Mouse (Mus musculus) forebrain, embryonic 16.5 days (tissue): ENCODE measurements around the gene Cavin2. TPM values are rescaled to one million over a fixed set of nuclear protein-coding genes. Genes with fewer than 3 reads are reported as not detected.

Source experiments
- ATAC-seq: fragments of 200-750 bp; cut with Nextera tagmentation; 2 replicates; pipeline ENCODE4 v1.8.0; 2017; ENCODE audit warnings: mild to moderate bottlenecking, moderate library complexity
- H3K27ac ChIP-seq: fragments of 300-500 bp; sonication (generic); 2 replicates; pipeline ENCODE4 v1.5.1; 2014; ENCODE audit warnings: low read length, control low read depth
- H3K27me3 ChIP-seq: fragments of 300-500 bp; sonication (generic); replicated peaks from 2 replicates; pipeline ENCODE4 v1.6.1; 2014; ENCODE audit warnings: low read length; ENCODE audit not compliant: control insufficient read depth, insufficient read depth
- H3K36me3 ChIP-seq: fragments of 300-500 bp; sonication (generic); 2 replicates; pipeline ENCODE4 v1.6.1; 2014; ENCODE audit not compliant: control insufficient read depth, insufficient read depth
- H3K4me1 ChIP-seq: fragments of 300-500 bp; sonication (generic); replicated peaks from 2 replicates; pipeline ENCODE4 v1.6.1; 2014; ENCODE audit warnings: low read length; ENCODE audit not compliant: control insufficient read depth, insufficient read depth
- H3K4me2 ChIP-seq: fragments of 300-500 bp; sonication (generic); 2 replicates; pipeline ENCODE4 v1.6.1; 2014; ENCODE audit warnings: mild to moderate bottlenecking, low read length, control low read depth
- H3K4me3 ChIP-seq: fragments of 300-500 bp; sonication (generic); replicated peaks from 2 replicates; pipeline ENCODE4 v1.5.1; 2014; ENCODE audit warnings: mild to moderate bottlenecking, low read length, control low read depth
- H3K9ac ChIP-seq: fragments of 300-500 bp; sonication (generic); replicated peaks from 2 replicates; pipeline ENCODE4 v1.6.1; 2014; ENCODE audit warnings: low read depth, low read length, control low read depth
- H3K9me3 ChIP-seq: fragments of 300-500 bp; sonication (generic); 2 replicates; pipeline ENCODE4 v1.6.1; 2016; ENCODE audit warnings: low read length; ENCODE audit not compliant: control insufficient read depth
- WGBS: fragments of 180-500 bp; shearing (Covaris S2); extraction: QIAGEN DNeasy Blood & Tissue Kit; methylation state at CpG from one replicate; pipeline ENCODE4 v1.1.7; 2014; 5-methylcytosine and 5-hydroxymethylcytosine counted together
- polyA plus RNA-seq: library from polyadenylated mRNA; unstranded; fragments of >200 nt; fragmentation: Nextera tagmentation; extraction: Ambion mirVana; gene quantifications from 2 replicates; pipeline ENCODE4 v1.2.1, GENCODE M21; 2015

The Cavin2 gene
- polyA plus RNA-seq, 1 experiment from 2014 or later, result 5.2 TPM

GRCm38 (mm10) chr1:51344160-51344559, 55.2 kb downstream of the Cavin2 start:
- no peak overlapping the region for H3K4me2 ChIP-seq
- no peaks in the 10 kb centered on the region for H3K9me3 ChIP-seq
- no peaks in the 10 kb centered on the region for H3K27me3 ChIP-seq
- no peaks in the 10 kb centered on the region for H3K36me3 ChIP-seq
- H3K9ac ChIP-seq, result no peak overlapping the region
- H3K27ac ChIP-seq, result no peak overlapping the region
- ATAC-seq, result no peak
- WGBS, result 11% methylated on average over 3 of the region's 3 CpGs
- peaks cover 4% of the 10 kb centered on the region for H3K4me1 ChIP-seq
- H3K4me3 ChIP-seq, result no peak overlapping the region

- H3K4me2 ChIP-seq, result no peak overlapping the region
- no peaks in the 10 kb centered on the region for H3K9me3 ChIP-seq
- H3K36me3 ChIP-seq, result no peaks in the 10 kb centered on the region
- no peaks in the 10 kb centered on the region for H3K27me3 ChIP-seq
- 90% methylated on average over 3 of the region's 3 CpGs for WGBS
- no peak overlapping the region for H3K27ac ChIP-seq
- H3K4me3 ChIP-seq, result no peak overlapping the region
- no peak overlapping the region for H3K9ac ChIP-seq
- peaks cover 7% of the 10 kb centered on the region for H3K4me1 ChIP-seq
- ATAC-seq, result no peak
Observed at GRCm38 (mm10) chr1:51347596-51347995, 58.7 kb downstream of the Cavin2 start.

- no peak overlapping the region for H3K9ac ChIP-seq
- no peak overlapping the region for H3K4me3 ChIP-seq
- H3K4me2 ChIP-seq, result no peak overlapping the region
- H3K27ac ChIP-seq, result no peak overlapping the region
- no peaks in the 10 kb centered on the region for H3K9me3 ChIP-seq
- peaks cover 7% of the 10 kb centered on the region for H3K4me1 ChIP-seq
- no peaks in the 10 kb centered on the region for H3K36me3 ChIP-seq
- WGBS, result 53% methylated on average over 7 of the region's 7 CpGs
- no peak for ATAC-seq
- no peaks in the 10 kb centered on the region for H3K27me3 ChIP-seq
Observed at GRCm38 (mm10) chr1:51348631-51349030, 59.7 kb downstream of the Cavin2 start.

- H3K9ac ChIP-seq, result no peak overlapping the region
- no peak overlapping the region for H3K27ac ChIP-seq
- H3K9me3 ChIP-seq, result no peaks in the 10 kb centered on the region
- no peaks in the 10 kb centered on the region for H3K27me3 ChIP-seq
- peak; percentile 26; the same call in 1 of the 2 replicates for ATAC-seq
- H3K4me2 ChIP-seq, result no peak overlapping the region
- peaks cover 2% of the 10 kb centered on the region for H3K4me1 ChIP-seq
- H3K36me3 ChIP-seq, result no peaks in the 10 kb centered on the region
- H3K4me3 ChIP-seq, result no peak overlapping the region
- WGBS, result 24% methylated on average over 7 of the region's 7 CpGs
Observed at GRCm38 (mm10) chr1:51349291-51349967, 60.5 kb downstream of the Cavin2 start.

Other genes starting within 250 kb of the Cavin2 start
- 10.2 and 10.5 TPM in 2 replicates for gene Nabp1, start 189.3 kb downstream of the Cavin2 start, polyA plus RNA-seq